Mouse (Mus musculus) spleen, embryonic (tissue): Measurements from ENCODE around the gene Lbr.

Source experiments
- CTCF ChIA-PET: fragments of 350-600 bp; sonication (Branson Sonifier 250); formaldehyde crosslinking; loops from one replicate; lab custom pipeline; 2022; lab: Charles Lee

Gene Lbr

DNA sequence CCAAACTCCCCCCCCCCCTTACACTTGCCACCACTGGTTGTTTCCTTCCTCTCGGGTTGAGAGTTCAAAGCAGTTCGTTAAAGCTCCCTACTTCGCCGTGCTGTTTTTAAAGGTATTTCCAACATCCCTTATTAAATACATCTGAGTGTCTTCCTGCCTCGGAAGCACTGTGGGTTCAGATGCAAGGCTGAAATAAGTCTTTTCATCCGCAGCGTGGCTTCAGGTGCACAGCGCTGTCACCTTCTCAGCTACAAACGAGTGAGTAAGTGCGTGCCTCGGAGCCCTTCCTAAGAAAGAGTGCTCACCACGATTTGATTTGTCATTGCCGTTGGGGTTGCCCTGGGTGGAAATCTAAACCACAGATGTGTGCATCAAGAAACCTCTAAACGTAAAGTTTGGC lies at the start of gene Lbr:
TSS of gene Lbr (minus strand) at position 266 of the 400 bp plus-strand sequence.
- CTCF ChIA-PET, result no interaction called here

DNA sequence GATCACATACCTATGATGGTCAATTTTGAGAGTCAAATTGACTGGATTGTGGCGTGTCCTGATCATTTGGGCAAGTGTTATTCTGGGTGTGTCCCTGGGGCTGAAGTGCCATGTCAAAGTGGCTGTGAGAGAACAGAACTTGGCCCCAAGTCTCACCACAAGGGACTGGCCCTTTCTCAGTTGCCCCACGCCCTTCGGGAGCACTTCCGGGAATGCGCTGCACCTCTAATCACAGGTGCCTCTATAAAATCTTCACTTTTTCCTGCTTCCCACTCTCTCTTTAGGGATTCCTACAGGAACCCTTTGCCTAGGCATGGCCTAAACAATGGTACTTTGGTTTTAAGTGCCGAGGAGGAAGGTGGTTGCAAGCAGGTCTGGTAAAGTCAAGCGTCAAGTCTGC lies 46.8 kb upstream of the Lbr start:
- CTCF ChIA-PET, result interaction anchor here (0.6 to 1.1 kb wide), 3 partner anchors 22 to 251 kb away, joined by 3 to 5 read pairs (median 4); no protein-coding TSS in a partner anchor

DNA sequence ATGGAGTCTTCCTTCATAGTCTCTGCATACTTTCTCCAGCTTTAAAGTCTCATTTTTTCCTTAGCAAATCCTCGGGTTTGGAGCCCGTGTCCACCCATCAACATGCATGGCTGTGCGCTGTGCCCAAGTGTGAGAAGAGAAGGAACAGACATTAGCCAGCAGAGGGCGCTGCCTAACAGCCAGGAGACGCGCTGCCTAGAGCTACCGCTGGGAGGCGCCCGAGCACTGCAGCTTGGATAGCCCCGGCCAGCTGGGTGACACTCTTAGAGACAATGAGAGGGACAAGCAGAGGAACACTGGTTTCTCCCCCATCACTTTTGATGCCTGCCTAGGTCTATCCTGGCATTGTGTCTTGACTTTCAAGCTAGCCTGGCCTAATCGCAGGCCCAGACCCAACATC lies 46.0 kb upstream of the Lbr start:
- CTCF ChIA-PET, result interaction anchor here (0.7 to 1.1 kb wide), 3 partner anchors 45 to 231 kb away, joined by 3 to 4 read pairs (median 4); no protein-coding TSS in a partner anchor

DNA sequence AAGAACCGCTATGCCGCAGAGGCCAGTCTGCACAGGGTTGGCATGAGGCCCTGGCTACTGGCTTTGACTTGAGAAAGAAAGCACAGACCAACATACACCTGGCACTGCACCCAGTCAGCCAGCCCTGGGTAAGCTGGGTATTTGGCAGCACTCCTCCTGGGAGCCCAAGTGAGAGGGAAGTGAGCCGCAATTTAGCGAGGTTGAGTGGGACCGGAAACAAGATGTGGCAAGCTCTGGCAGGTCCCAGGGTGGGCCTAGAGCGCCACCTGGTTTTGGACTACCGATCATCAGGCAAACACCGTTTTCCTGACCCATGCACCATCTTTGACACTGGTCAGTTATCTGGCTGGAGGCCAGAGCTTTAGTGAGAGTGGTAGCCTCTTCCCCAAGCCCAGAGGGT lies 38.7 kb upstream of the Lbr start:
- CTCF ChIA-PET, result interaction anchor here (0.5 to 1.0 kb wide), 5 partner anchors 9 to 243 kb away, joined by 3 to 5 read pairs (median 3); no protein-coding TSS in a partner anchor

DNA sequence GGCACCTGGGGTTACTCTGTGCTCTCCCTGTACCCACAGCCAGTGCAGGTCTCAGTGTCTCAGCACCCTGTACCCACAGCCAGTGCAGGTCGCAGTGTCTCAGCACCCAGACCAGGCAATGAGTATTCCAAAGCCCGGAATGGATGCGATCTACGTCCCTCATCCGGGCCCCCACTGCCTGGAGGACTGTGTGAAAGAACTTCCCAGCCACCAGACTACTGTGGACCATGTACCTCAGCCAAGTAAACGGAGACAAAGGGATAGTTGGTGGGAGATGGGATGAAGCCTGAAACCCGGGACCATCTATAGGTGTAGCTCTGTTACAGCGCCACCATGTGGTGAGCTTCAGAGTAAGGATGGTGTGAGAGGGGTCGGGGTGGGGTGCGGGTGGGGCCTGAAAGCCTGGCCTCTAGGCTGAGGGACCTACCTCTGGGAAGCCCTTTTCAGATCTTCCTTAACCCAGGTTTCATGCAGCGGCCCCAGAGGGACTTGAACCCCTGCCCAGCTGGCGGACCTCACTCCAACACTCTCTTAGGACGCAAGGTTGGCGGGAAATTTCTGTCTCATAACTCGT lies 38.0 kb upstream of the Lbr start:
- CTCF ChIA-PET, result interaction anchor here (0.6 to 0.8 kb wide), 2 partner anchors 10 to 31 kb away, joined by 3 read pairs; no protein-coding TSS in a partner anchor

- CTCF ChIA-PET, result interaction anchor here (0.8 to 1.4 kb wide), 2 partner anchors 36 to 50 kb away, joined by 7 to 8 read pairs; no protein-coding TSS in a partner anchor
These were observed 35.6 kb upstream of the Lbr start for GRCm38 (mm10) chr1:181878436-181878835.

DNA sequence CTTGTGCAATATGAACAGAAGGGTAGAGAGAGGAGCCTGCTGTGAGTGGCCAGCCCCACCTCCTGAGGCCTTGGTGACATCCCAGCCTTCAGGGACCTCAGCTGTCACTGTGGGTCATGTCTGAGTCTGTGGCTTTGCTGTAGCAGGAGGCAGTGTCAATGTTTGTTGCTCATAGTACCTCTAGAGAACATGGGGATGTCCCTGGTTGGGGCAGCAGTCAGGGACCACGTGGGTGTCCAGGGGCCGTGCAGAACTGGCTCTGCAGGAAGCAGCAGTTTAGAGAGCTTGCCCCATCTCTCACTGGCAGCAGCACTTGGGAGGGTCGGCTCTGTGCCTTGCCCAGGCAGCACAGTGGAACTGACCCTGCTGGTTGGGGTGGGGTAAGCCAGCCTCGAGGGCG lies 34.2 kb upstream of the Lbr start:
- CTCF ChIA-PET, result no interaction called here

DNA sequence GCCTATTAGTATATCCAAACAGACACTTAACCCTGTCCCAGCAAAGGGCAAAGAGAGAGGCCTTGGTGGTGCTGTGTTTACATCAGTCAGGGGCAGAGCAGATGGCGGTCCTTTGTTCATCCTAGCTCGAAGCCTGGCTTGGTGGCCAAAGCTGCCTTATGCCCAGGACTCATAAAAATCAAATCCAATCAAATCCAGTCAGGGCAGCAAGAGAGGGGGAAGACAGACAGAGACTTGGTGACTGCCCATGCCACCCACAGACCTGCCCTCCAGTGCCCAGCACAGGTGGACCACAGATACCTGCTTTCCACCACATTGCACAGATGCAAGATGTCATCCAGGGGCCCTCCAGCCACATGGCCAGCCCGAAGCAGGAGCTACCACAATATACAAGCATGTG lies 33.8 kb upstream of the Lbr start:
- CTCF ChIA-PET, result no interaction called here

DNA sequence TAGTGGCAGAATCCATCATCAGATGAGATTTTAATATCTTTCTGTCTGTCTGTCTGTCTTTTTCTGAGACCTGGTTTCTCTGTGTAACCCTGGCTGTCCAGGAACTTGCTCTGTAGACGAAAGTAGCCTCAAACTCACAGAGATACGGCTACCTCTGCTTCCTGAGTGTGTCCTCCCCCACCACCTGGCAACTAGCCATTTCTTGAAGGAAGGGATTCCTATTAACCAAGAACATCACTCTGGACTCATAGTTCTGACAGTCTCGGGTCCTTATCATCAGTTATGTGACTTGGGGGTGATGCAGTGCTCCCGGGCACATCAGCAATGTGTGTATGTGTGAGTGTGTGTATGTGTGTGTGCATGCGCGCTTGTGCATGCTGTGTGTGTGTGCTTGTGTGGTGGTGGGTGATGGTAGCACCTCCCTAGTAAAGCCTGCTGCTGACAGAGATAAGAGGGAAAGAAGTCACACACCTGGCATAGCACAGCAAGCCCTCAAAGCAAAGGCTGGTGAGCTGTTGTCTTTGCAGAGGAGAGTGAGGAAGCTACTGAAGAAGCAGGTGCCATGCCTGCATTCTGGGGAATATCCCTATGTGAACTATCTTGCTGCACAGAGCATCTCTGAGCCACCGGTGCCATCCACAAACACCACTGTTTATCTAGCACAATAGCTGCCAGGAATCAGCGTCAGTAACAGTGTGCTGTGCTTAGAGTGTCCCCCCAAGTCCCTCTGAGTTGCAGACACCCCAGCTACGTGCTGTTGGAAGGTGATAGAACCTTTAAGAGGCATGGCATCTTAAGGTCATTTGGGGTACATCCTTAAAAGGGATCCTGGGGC lies 30.5 kb upstream of the Lbr start:
- CTCF ChIA-PET, result no interaction called here

- CTCF ChIA-PET, result no interaction called here
These were observed 29.8 kb upstream of the Lbr start for GRCm38 (mm10) chr1:181872639-181873038.

GRCm38 (mm10) chr1:181866429-181867280 lies 23.8 kb upstream of the Lbr start:
- CTCF ChIA-PET, result interaction anchor here (0.5 kb wide), 1 partner anchor 9 kb away, joined by 7 read pairs; no protein-coding TSS in a partner anchor

DNA sequence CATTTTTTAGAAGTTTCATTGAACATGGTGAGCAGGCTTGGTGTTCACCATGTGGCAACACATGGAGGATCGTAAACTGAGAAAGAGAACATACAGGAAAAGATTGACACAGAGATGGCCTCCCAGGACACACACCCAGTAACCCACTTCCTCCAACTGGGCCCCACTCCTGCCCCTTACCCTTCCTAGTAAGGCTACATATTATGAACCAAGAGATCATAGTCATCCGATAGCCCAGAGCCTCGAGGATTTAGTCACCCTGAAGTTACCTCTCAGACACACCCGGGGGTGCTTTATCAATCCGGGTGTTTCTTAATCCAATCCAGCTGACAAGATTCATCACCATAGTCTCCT lies 23.0 kb upstream of the Lbr start:
- CTCF ChIA-PET, result no interaction called here

GRCm38 (mm10) chr1:181864971-181865862 lies 22.4 kb upstream of the Lbr start:
- CTCF ChIA-PET, result no interaction called here

GRCm38 (mm10) chr1:181863431-181863830 lies 20.6 kb upstream of the Lbr start:
- CTCF ChIA-PET, result no interaction called here

DNA sequence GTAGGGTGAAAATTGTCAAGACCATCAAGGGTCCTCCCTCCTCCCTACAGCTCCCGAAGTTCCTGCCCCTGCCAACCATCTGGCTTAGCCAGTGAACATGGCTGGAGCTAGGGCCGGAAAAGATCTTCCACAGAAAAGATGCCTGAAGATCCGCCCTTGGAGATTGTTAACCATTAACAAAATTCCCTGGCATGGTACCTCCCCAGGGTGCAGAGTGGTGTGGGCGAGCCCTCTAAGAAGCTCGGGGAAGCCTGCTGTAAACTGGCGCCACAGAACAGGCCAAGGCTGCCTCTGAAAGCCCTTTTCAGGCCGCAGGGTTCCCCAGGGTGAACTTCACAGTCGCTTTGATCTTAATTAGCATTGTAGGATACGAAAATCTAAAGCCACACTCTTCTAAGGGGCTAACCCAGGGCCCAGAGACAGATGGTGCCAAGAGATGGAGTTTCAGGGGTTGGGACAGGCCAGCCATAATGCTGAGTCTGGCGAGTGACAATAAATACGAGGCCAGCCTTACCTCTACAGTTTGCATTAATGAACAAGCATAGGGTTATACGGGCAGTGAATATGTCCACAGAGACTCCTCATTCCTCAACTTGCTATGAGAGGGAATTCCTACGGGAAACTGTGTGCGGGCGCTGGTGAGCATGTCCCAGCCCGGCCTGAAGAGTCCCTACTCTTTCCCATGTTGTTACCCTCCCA lies 20.0 kb upstream of the Lbr start:
- CTCF ChIA-PET, result no interaction called here

GRCm38 (mm10) chr1:181861181-181861902 lies 18.5 kb upstream of the Lbr start:
- CTCF ChIA-PET, result interaction anchor here (0.7 kb wide), 1 partner anchor 17 kb away, joined by 4 read pairs; no protein-coding TSS in a partner anchor

GRCm38 (mm10) chr1:181860659-181861058 lies 17.8 kb upstream of the Lbr start:
- CTCF ChIA-PET, result no interaction called here

DNA sequence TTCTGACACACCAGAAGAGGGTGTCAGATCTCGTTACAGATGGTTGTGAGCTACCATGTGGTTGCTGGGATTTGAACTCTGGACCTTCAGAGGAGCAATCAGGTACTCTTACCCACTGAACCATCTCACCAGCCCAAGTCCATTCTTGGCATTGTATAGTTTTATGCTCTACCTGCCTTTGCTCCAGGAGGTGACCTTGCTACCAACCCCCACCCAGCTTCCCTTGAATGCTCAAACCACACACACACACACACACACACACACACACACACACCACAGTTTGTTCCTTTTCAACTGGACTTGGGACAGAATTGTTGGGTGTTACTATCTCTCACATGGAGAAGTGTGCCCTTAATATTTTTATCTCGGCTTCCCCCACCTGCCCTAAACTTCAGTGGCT lies 13.5 kb upstream of the Lbr start:
- CTCF ChIA-PET, result interaction anchor here (0.6 kb wide), 1 partner anchor 13 kb away, joined by 3 read pairs; no protein-coding TSS in a partner anchor

- CTCF ChIA-PET, result no interaction called here
These were observed 12.0 kb upstream of the Lbr start for GRCm38 (mm10) chr1:181854829-181855228.
